Mouse (Mus musculus) cortical plate, adult 2 months (tissue): ENCODE data around the gene Fastk. TPM values are rescaled to one million over a fixed set of nuclear protein-coding genes. Genes with fewer than 3 reads are reported as not detected.
A peak's percentile ranks its signal among the peaks of the same experiment; 100 is the strongest.

Experiments
- H3K27ac ChIP-seq: fragments of 200-500 bp; 2 replicates; pipeline ENCODE4 v1.5.1; 2012; ENCODE audit warnings: low read length, control low read depth, inconsistent platforms; ENCODE audit not compliant: insufficient read depth
- H3K4me1 ChIP-seq: fragments of 200-500 bp; 2 replicates; pipeline ENCODE4 v1.6.1; 2011; ENCODE audit warnings: low read length; ENCODE audit not compliant: control insufficient read depth, insufficient read depth
- H3K4me3 ChIP-seq: fragments of 200-500 bp; 2 replicates; pipeline ENCODE4 v1.5.1; 2011; ENCODE audit warnings: mild to moderate bottlenecking, low read length, control low read depth; ENCODE audit not compliant: insufficient read depth
- CTCF ChIP-seq: fragments of 200-500 bp; IDR thresholded peaks from 2 replicates; pipeline ENCODE4 v1.5.1; 2011; ENCODE audit warnings: mild to moderate bottlenecking, control low read depth, low read length; ENCODE audit not compliant: insufficient read depth; ENCODE audit errors: extremely low read depth
- POLR2A ChIP-seq: fragments of 200-500 bp; IDR thresholded peaks from 2 replicates; pipeline ENCODE4 v1.6.1; 2011; ENCODE audit warnings: mild to moderate bottlenecking, low read length, control low read depth; ENCODE audit not compliant: insufficient read depth; ENCODE audit errors: extremely low read depth
- polyA plus RNA-seq: library from polyadenylated mRNA; depleted of rRNA; stranded (reverse); fragments of >200 nt; gene quantifications from 2 replicates; pipeline ENCODE4 v1.2.3, GENCODE M21; 2012

The Fastk gene
- polyA plus RNA-seq, 1 experiment = 237 TPM

DNA sequence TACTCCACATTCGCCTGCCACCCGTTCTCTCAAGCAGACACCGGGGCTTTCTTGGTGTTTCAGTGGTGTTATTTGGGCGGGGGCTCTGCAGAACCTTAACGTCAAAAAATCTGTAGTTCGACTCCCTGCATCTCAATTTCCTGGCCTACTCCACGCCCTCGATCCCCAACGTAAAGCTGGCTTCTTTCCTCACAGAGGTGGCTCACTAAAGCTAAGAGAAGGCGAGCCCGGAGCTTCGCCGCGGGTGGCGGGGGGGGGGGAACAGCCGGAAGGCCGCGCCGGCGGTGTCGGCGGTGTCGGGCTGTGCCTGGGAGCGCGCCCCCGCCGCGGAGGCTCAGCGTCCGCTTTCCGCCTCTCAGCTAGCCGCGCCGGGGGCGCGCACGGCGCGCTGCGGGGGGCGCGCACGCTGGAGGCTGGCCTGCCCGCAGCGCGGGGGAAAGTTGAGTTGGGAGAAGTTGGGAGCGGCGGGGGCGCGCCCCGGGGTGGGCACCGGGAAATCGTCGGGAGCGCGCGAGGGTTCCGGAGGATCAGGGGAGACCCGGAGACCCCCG lies 20.2 kb downstream of the Fastk start:
- H3K4me3 ChIP-seq = peak overlapping the region; percentile 83
- 0 out of 2 replicates have a peak, but pooled peaks have one; percentile 22 for TF ChIP-seq POLR2A
- no peak for TF ChIP-seq CTCF
- peak overlapping the region; percentile 93 for H3K27ac ChIP-seq
- 0 out of 2 replicates have a peak, but pooled peaks cover 1% of the 10 kb centered on the region for H3K4me1 ChIP-seq

DNA sequence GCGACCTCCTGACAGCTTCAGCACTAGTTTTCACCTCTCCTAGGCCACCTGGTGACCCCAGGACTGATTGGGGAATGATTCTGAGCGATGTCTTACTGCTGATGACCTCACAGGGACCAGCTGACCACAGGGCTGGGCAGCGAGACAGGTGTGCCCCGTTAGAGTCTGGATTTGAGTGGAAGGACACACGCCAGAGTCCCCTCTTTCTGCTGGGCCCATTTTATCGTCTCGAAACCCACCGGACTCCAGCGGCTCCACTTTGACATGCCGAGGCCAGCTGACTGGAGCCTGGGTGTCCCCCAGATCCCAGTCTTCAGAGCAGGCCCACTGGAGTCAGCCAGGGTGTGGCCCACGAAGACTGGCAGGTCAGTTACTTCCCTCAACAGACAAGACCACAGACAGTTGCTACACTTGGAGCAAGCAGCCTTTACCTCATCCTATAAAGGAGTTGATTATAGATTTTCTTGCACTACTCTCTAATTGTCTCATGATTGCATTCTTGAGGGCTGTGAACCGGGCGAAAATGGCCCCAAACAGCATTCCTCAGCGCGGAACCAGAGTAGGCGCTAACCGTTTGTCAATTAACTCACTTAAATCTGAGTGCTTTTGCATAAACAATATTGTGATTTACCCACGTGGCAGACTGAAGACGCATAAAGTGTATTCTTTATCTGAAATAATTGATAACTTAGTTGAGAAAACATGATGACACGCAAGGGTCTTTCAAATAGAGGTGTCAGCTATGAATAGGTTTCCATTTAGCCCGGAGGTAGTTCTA lies 20.9 kb downstream of the Fastk start:
- Histone ChIP-seq H3K27ac (peak overlapping the region; percentile 93), H3K4me3 (peak overlapping the region; percentile 83), H3K4me1 (0 out of 2 replicates have a peak, but pooled peaks cover 1% of the 10 kb centered on the region)
- TF ChIP-seq POLR2A (no peak), CTCF (no peak)

DNA sequence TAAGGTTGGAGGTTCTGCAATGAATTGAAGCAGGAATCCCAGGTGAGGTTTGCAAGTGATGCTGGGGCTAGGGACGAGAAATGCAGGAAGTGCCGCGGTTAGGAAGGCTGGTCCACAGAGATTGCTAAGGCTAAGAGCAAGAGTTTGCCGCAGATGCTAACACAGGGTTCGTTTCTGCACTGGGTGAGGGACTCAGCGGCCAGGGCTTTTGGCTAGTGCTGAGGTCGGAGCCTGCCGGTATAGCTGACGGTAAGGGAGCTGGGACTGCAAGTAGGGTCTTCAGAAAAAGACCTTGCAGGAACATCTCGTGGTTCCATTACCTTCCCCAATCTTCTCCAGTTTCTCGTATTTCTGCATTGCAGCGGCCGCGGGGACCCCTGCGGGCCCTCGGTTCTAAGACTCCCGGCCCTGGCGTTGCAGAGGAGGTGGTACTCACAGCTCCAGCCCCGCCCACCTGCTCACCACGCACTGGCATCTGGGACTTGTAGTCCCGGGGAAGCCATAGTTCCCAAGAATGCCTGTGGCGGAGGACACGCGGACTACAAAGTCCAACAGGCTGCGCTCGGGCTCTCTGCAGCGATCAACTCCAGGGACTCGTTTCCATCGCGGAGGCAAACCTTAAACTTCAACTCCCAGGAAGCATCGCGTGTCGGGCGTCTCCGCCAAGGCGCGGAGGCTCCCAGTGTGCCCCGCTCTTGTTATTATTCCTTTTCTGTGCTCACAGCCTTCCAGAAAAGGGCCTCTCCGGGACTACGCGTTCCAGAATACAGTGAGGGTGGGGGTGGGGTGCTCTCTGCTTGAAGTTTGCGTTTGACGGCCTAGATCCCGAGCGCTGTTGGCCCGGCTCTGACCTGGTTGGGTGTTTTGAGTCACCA lies 21.7 kb downstream of the Fastk start, which contains the start of the genes Cdk5 and Slc4a2:
Cdk5 (minus strand) TSS at position 402 of the 875 bp plus-strand sequence.
Slc4a2 (plus strand) TSS at position 709 of the 875 bp plus-strand sequence.
- no peak for TF ChIP-seq CTCF
- peak; percentile 71 for TF ChIP-seq POLR2A
- H3K4me3 ChIP-seq = peak within 1 kb of the TSS; percentile 83
- H3K4me1 ChIP-seq = 0 out of 2 replicates have a peak, but pooled peaks cover 1% of the 10 kb centered on the region
- peak within 1 kb of the TSS; percentile 93 for H3K27ac ChIP-seq

DNA sequence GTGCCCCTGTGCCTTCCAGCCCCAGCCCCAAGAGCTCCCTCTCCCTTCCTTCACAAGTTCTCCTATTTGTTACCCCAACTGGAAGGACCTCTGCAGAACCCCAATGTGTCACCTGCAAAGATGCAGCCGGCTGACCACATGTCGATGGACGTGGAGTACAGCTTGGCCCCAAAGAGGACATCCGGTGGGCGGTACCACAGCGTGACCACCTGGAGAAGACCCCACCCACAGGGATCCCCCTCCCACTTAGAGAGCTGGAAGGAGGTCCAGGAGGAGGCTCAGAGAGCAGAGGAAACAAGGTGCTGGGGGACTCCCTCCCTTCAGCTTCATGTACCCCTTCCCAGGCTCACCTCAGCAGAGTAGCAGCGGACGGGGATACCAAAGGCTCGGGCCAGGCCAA lies 24.7 kb downstream of the Fastk start:
- Histone ChIP-seq H3K4me1 (peaks cover 1% of the 10 kb centered on the region; the same call in 1 of the 2 replicates), H3K4me3 (no peak overlapping the region), H3K27ac (no peak overlapping the region)
- TF ChIP-seq CTCF (no peak), POLR2A (no peak)

GRCm38 (mm10) chr5:24417587-24417986 lies 27.5 kb downstream of the Fastk start:
- Histone ChIP-seq H3K27ac (no peak overlapping the region), H3K4me3 (no peak overlapping the region), H3K4me1 (peaks cover 1% of the 10 kb centered on the region; the same call in 1 of the 2 replicates)
- TF ChIP-seq POLR2A = no peak

GRCm38 (mm10) chr5:24416222-24416736 lies 28.8 kb downstream of the Fastk start:
- Histone ChIP-seq H3K4me3 (no peak overlapping the region), H3K4me1 (peaks cover 1% of the 10 kb centered on the region; the same call in 1 of the 2 replicates), H3K27ac (no peak overlapping the region)
- TF ChIP-seq CTCF = peak; percentile 62
- TF ChIP-seq POLR2A = peak; percentile 48

DNA sequence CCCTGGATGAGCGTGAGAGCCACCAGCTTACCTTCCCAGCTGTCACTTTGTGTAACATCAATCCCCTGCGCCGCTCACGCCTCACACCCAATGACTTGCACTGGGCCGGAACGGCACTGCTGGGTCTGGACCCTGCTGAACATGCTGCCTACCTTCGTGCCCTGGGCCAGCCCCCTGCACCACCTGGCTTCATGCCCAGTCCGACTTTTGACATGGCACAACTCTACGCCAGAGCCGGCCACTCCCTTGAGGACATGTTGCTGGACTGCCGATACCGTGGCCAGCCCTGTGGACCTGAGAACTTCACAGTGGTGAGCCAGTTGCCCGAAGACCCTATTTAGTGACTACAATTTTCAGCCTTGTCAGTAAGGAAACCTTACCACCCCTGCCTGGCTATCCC lies 31.1 kb downstream of the Fastk start:
- peaks cover 1% of the 10 kb centered on the region; the same call in 1 of the 2 replicates for H3K4me1 ChIP-seq
- no peak overlapping the region for H3K27ac ChIP-seq
- no peak overlapping the region for H3K4me3 ChIP-seq
- TF ChIP-seq POLR2A (no peak), CTCF (no peak)

DNA sequence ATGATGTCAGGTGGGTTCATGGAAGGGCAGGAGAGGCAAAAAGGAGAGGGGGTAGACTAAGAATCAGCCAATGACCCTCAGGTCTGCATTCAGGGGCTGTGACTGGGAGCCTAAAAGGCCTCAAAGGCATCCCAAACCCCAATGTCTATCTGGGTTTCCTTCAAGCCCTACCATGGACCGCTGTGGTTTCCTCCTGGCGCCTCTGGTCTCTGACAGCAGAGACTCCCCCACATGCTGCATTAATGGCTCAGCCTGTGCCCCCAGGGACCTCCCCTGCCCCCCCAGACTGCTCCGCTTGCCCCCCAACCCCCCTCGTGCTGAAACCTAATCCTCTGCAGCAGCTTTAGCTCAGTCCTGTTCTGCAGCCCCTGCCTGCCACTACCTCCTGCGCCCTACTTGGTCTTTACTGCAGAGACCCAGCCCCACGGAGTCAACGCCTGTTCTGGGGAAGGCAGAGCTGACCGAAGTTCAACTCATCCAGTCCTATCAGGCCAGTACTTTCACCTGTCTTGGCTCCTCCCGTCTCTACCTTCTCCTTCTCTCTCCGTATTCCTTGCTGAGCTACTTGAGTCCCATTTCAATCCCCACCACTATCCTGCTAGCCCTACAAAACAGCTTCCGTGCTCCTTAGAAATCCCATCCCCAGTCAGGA lies 31.9 kb downstream of the Fastk start, which contains the start of gene Asic3:
Asic3 (plus strand) TSS at position 351 of the 652 bp plus-strand sequence.
- TF ChIP-seq POLR2A = no peak
- TF ChIP-seq CTCF = no peak
- Histone ChIP-seq H3K27ac (no peak within 1 kb of the TSS), H3K4me1 (peaks cover 1% of the 10 kb centered on the region; the same call in 1 of the 2 replicates), H3K4me3 (no peak within 1 kb of the TSS)
